Mouse (Mus musculus): ENCODE data around the gene Pgap3. TPM values are rescaled to one million over a fixed set of nuclear protein-coding genes. Genes with fewer than 3 reads are reported as not detected.
A peak's percentile ranks its signal among the peaks of the same experiment; 100 is the strongest.

Pgap3 gene
- polyA plus RNA-seq, 1 experiment, result 17.7 TPM

DNA sequence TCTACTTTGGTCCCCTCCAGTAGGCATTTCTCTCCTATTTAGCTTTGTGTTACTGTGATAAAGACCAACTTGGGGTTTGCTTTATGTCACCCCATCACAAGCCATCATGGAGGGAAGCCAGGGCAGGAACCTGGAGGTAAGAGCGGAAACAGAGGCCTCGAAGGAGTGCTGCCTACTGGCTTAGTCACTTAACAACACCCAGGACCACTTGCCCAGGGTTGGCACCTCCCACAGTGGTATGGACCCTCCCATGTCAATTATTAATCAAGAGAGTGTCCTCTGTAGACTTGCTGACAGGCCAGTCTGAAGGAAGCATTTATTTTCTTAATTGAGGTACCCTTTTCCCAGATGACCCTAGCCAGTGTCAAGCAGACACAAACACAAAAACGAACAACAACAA is 526 bp upstream of the Pgap3 start:
- Histone ChIP-seq H3K4me3 (ENCODE audit: extremely low read depth, insufficient read depth, insufficient read length) (0 out of 2 replicates have a peak overlapping the region, but pooled peaks have one; percentile 10), H3K27ac (ENCODE audit: insufficient read depth, low read length) (peak overlapping the region; percentile 91), H3K36me3 (ENCODE audit: control insufficient read depth, insufficient read depth, low read length) (no peaks in the 10 kb centered on the region), H3K27me3 (ENCODE audit: control insufficient read depth, insufficient read depth, low read length) (no peaks in the 10 kb centered on the region), H3K4me1 (ENCODE audit: control insufficient read depth, insufficient read depth, insufficient read length) (peaks cover 3% of the 10 kb centered on the region; the same call in 1 of the 2 replicates)
- TF ChIP-seq POLR2A (IDR thresholded peaks at IDR 0.05; ENCODE audit: low read depth, low read length) (no peak), CTCF (IDR thresholded peaks at IDR 0.05; ENCODE audit: extremely low read depth, insufficient read depth, insufficient read length, insufficient replicate concordance) (no peak)
- WGBS, result 62% methylated on average over 3 of the region's 3 CpGs
- DNase-seq (ENCODE audit: low read depth in 1 of 2, low spot score in 2 of 2), result no peak

DNA sequence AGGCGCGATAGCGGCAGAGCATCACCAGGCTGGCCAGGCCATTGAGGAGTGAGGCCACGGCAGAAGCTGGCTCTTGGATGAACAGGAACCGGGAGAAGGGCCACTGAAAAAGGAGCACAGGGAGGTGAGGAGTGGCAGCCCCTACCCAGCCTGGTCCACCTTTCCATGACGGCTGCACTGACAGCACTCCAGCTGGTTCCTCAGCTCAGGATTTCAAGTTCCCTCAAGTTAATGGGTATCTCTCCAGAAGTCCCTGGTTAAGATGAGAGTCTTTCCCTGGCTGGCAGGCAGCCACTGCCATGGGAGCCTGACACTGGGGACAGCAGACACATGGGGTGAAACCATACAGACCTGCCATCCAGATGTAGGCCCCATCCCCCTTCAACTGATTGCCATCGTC is 2.3 kb downstream of the Pgap3 start:
- Histone ChIP-seq H3K27ac (ENCODE audit: insufficient read depth, low read length) (no peak overlapping the region), H3K27me3 (ENCODE audit: control insufficient read depth, insufficient read depth, low read length) (no peaks in the 10 kb centered on the region), H3K4me1 (ENCODE audit: control insufficient read depth, insufficient read depth, insufficient read length) (peaks cover 3% of the 10 kb centered on the region; the same call in 1 of the 2 replicates), H3K4me3 (ENCODE audit: extremely low read depth, insufficient read depth, insufficient read length) (no peak overlapping the region), H3K36me3 (ENCODE audit: control insufficient read depth, insufficient read depth, low read length) (no peaks in the 10 kb centered on the region)
- 97% methylated on average over 7 of the region's 7 CpGs for WGBS
- no peak for DNase-seq (ENCODE audit: low read depth in 1 of 2, low spot score in 2 of 2)
- TF ChIP-seq CTCF (IDR thresholded peaks at IDR 0.05; ENCODE audit: extremely low read depth, insufficient read depth, insufficient read length, insufficient replicate concordance) (no peak), POLR2A (IDR thresholded peaks at IDR 0.05; ENCODE audit: low read depth, low read length) (no peak)

DNA sequence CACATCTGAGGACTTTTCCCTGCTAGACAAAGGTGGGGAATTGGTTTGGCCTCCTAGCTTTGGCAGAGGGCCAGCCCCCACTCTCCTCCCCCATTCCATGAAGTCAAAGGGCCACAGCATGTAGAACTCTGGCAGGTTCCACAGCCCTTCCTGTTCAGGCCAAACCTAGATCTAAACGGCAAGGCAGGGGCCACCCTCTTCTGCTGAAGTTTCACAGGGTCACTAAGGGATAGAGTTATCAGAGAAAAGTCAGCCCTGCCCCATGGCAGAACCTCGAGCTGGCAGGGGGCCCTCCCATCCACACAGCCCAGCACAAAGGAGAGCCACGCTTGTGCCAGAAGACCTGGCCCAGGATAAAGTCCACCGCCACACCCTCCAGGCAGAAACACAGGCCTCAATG is 5.2 kb downstream of the Pgap3 start:
- Histone ChIP-seq H3K4me3 (ENCODE audit: extremely low read depth, insufficient read depth, insufficient read length) (no peak overlapping the region), H3K27me3 (ENCODE audit: control insufficient read depth, insufficient read depth, low read length) (no peaks in the 10 kb centered on the region), H3K4me1 (ENCODE audit: control insufficient read depth, insufficient read depth, insufficient read length) (no peaks in the 10 kb centered on the region), H3K36me3 (ENCODE audit: control insufficient read depth, insufficient read depth, low read length) (no peaks in the 10 kb centered on the region), H3K27ac (ENCODE audit: insufficient read depth, low read length) (no peak overlapping the region)
- 51% methylated on average over 4 of the region's 4 CpGs for WGBS
- TF ChIP-seq CTCF (IDR thresholded peaks at IDR 0.05; ENCODE audit: extremely low read depth, insufficient read depth, insufficient read length, insufficient replicate concordance) (no peak), POLR2A (IDR thresholded peaks at IDR 0.05; ENCODE audit: low read depth, low read length) (no peak)
- no peak for DNase-seq (ENCODE audit: low read depth in 1 of 2, low spot score in 2 of 2)

DNA sequence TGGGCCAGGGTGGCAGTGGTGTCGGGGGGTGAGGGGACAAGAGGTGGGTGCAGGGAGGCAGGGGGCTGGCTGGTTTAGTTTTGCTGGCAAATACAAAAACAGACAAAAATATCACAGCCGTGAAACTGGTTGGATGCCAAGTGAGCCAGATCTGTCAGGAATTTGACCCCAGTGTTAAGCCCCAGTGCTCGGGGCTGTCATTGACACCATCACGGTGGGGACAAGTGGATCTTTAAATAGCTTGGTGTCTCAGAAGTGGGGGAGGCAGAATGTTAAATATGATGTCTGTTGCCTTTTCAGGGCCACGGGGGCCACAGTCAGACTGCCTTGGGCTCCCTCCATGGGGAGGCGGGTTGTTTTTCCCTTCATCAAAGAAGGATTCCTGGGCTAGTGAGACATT is 6.0 kb downstream of the Pgap3 start:
- TF ChIP-seq CTCF (IDR thresholded peaks at IDR 0.05; ENCODE audit: extremely low read depth, insufficient read depth, insufficient read length, insufficient replicate concordance) (no peak), POLR2A (IDR thresholded peaks at IDR 0.05; ENCODE audit: low read depth, low read length) (no peak)
- no peaks in the 10 kb centered on the region for H3K36me3 ChIP-seq (ENCODE audit: control insufficient read depth, insufficient read depth, low read length)
- no peak for DNase-seq (ENCODE audit: low read depth in 1 of 2, low spot score in 2 of 2)
- WGBS, result 67% methylated on average over 6 of the region's 6 CpGs
- H3K27me3 ChIP-seq (ENCODE audit: control insufficient read depth, insufficient read depth, low read length), result no peaks in the 10 kb centered on the region
- no peak overlapping the region for H3K4me3 ChIP-seq (ENCODE audit: extremely low read depth, insufficient read depth, insufficient read length)
- no peaks in the 10 kb centered on the region for H3K4me1 ChIP-seq (ENCODE audit: control insufficient read depth, insufficient read depth, insufficient read length)
- no peak overlapping the region for H3K27ac ChIP-seq (ENCODE audit: insufficient read depth, low read length)

- no peak for DNase-seq (ENCODE audit: low read depth in 1 of 2, low spot score in 2 of 2)
- H3K27me3 ChIP-seq (ENCODE audit: control insufficient read depth, insufficient read depth, low read length), result no peaks in the 10 kb centered on the region
- no peak overlapping the region for H3K4me3 ChIP-seq (ENCODE audit: extremely low read depth, insufficient read depth, insufficient read length)
Observed at GRCm38 (mm10) chr11:98393317-98393716, 7.0 kb downstream of the Pgap3 start.

DNA sequence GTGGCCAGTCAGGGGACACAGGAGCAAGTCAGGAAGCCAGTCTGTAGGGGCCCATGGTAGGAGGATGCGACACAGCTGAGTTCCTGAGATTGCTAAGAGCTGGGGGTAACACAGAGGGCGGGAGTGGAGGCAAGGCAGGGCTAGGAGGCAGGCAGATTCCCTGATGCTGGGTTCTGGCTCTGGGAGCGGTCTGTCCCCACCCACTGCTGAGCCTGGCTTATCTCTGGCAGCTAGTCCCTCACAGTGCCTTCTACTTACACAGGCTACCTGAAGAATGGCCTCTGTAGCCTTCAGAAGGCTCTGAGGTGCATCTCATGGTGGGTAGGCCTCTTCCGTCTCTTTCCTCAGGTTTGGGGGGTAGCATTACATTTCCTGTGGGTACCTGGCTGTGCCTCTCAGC is 7.6 kb downstream of the Pgap3 start:
- Histone ChIP-seq H3K27ac (ENCODE audit: insufficient read depth, low read length) (no peak overlapping the region; the same call in 1 of the 2 replicates), H3K36me3 (ENCODE audit: control insufficient read depth, insufficient read depth, low read length) (no peaks in the 10 kb centered on the region), H3K27me3 (ENCODE audit: control insufficient read depth, insufficient read depth, low read length) (no peaks in the 10 kb centered on the region), H3K4me3 (ENCODE audit: extremely low read depth, insufficient read depth, insufficient read length) (no peak overlapping the region), H3K4me1 (ENCODE audit: control insufficient read depth, insufficient read depth, insufficient read length) (no peaks in the 10 kb centered on the region)
- no peak for DNase-seq (ENCODE audit: low read depth in 1 of 2, low spot score in 2 of 2)
- no peak for TF ChIP-seq CTCF (IDR thresholded peaks at IDR 0.05; ENCODE audit: extremely low read depth, insufficient read depth, insufficient read length, insufficient replicate concordance)
- TF ChIP-seq POLR2A (IDR thresholded peaks at IDR 0.05; ENCODE audit: low read depth, low read length), result no peak
- WGBS, result 45% methylated on average over 4 of the region's 4 CpGs

More at GRCm38 (mm10) chr11:98393317-98393716, 7.0 kb downstream of the Pgap3 start:
- Histone ChIP-seq H3K27ac (ENCODE audit: insufficient read depth, low read length) (peak overlapping the region; percentile 10; the same call in 1 of the 2 replicates), H3K4me1 (ENCODE audit: control insufficient read depth, insufficient read depth, insufficient read length) (no peaks in the 10 kb centered on the region), H3K36me3 (ENCODE audit: control insufficient read depth, insufficient read depth, low read length) (no peaks in the 10 kb centered on the region)
- TF ChIP-seq CTCF (IDR thresholded peaks at IDR 0.05; ENCODE audit: extremely low read depth, insufficient read depth, insufficient read length, insufficient replicate concordance), result no peak
- TF ChIP-seq POLR2A (IDR thresholded peaks at IDR 0.05; ENCODE audit: low read depth, low read length), result no peak
- WGBS, result 14% methylated on average over 6 of the region's 6 CpGs

DNA sequence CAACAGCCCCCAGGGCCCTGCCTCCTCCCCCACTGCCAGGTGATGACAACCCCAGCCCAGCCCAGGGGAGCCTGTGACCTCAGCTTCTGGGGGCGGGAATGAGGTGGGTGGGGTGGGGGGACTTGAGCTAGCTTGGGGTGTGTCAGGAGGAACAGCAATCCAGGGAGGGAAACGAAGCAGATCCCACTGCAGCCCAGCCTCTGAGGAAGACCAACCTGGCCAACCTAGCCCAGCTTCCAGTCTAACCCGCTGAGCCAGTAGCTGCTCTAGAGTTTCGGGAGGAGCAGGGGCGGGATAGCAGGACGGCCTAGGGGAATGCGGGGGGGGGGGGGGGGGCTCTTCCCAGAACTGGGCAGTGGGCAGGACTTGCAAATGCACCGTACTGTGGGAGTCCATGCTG is 8.3 kb downstream of the Pgap3 start:
- Histone ChIP-seq H3K4me1 (ENCODE audit: control insufficient read depth, insufficient read depth, insufficient read length) (no peaks in the 10 kb centered on the region), H3K4me3 (ENCODE audit: extremely low read depth, insufficient read depth, insufficient read length) (no peak overlapping the region), H3K27me3 (ENCODE audit: control insufficient read depth, insufficient read depth, low read length) (no peaks in the 10 kb centered on the region), H3K36me3 (ENCODE audit: control insufficient read depth, insufficient read depth, low read length) (no peaks in the 10 kb centered on the region), H3K27ac (ENCODE audit: insufficient read depth, low read length) (no peak overlapping the region)
- WGBS, result 70% methylated on average over 6 of the region's 8 CpGs
- no peak for TF ChIP-seq POLR2A (IDR thresholded peaks at IDR 0.05; ENCODE audit: low read depth, low read length)
- no peak for TF ChIP-seq CTCF (IDR thresholded peaks at IDR 0.05; ENCODE audit: extremely low read depth, insufficient read depth, insufficient read length, insufficient replicate concordance)
- no peak for DNase-seq (ENCODE audit: low read depth in 1 of 2, low spot score in 2 of 2)
